Mouse (Mus musculus): ENCODE results near the gene Zkscan17.
"Not testable (repeated sequence)": the region's sequence is repeated elsewhere in the genome, so short reads cannot be mapped to it uniquely, and the experiment has no call there.

Gene Zkscan17

GRCm38 (mm10) chr11:59526472-59527080 is at the start of gene Zkscan17:
TSS of gene Zkscan17 (minus strand) at chr11:59526751.
- peak; percentile 83 for DNase-seq (ENCODE audit: low read depth, low spot score)

- DNase-seq (ENCODE audit: low read depth, low spot score): not testable (repeated sequence)
These were observed 49.6 kb upstream of the Zkscan17 start, which contains the start of gene Olfr222 for GRCm38 (mm10) chr11:59576135-59576534. TSS of gene Olfr222 (minus strand) at chr11:59576235.

GRCm38 (mm10) chr11:59575726-59576125 is 49.2 kb upstream of the Zkscan17 start:
- DNase-seq (ENCODE audit: low read depth, low spot score): no peak

DNA sequence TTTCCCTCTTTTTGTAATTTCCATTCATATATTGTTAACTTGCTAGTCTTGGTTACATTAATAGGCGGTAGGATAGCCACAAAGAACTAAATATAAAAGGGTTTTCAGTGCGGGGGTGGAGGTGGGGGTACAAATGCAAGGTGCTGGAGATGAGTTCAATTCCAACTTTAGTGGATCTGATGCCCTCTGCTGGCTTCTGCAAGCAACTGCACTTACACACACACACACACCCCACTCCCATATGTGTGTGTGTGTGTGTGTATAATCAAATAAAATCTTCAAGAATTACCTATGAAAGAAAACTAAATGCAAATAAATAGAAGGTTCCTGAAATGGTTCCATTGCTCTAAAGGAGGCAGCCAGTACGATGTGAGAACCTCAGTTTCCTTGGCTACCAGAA is 42.8 kb upstream of the Zkscan17 start:
- DNase-seq (ENCODE audit: low read depth, low spot score): no peak

DNA sequence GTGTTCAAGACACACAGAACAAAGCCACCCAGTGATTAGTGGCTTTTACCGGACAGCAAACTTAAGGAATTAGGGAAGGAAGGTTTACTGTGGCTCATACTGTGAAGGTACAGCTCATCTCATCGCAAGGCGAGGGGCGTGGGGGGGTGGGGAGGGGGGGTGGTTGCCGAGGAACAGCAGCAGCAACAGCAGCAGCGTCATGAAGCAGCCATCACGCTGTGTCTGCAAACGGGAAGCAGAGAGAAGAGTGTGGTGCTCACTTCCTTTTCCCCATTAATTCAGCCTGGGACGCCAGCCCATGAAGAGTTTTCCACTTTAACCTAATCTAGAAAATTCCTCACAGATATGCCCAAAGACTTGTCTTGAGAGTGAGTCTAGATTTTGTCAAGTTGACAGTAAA is 36.3 kb upstream of the Zkscan17 start:
- no peak for DNase-seq (ENCODE audit: low read depth, low spot score)

DNA sequence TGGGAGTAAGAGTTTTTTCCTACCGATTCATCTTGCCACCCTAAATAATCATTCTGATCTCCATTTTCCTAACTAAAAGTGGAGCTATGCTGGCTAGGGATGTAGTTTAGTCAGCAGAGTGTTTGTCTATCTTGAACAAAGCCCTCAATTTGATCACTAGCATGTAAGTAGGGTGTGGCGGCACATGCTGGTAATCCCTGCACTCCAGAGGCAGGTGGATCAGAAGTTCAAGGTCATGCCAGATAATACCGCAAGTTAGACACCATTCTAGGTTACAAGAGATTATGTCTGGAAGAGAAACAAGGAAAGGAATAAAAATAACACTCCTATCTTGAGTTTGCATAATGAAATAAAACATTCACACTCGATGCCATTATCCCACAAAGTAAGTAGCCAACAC is 35.8 kb upstream of the Zkscan17 start:
- DNase-seq (ENCODE audit: low read depth, low spot score): no peak

GRCm38 (mm10) chr11:59560906-59561305 is 34.4 kb upstream of the Zkscan17 start:
- no peak for DNase-seq (ENCODE audit: low read depth, low spot score)

- DNase-seq (ENCODE audit: low read depth, low spot score): no peak
These were observed 28.0 kb upstream of the Zkscan17 start for GRCm38 (mm10) chr11:59554535-59554934.

GRCm38 (mm10) chr11:59554127-59554526 is 27.6 kb upstream of the Zkscan17 start:
- DNase-seq (ENCODE audit: low read depth, low spot score): no peak

DNA sequence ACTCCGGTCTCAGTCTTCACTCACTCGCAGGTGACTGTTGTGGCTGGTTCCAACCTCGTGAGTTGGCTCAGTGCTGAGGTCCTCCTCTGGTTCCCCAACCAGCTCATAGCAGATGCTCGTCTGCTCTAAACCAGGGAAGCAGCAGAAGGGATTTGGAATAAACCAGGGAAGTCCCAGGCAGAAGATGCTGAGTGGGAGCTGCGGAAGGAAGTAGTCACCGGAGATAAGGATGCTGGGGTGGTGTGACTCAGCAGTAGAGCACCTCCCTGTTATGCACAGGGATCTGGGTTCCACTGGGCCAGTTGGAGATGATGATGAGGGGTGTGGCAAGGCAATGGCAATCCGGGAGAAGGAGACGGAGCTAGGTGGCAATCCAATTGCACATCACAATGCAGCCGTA is 17.5 kb upstream of the Zkscan17 start:
- no peak for DNase-seq (ENCODE audit: low read depth, low spot score)

DNA sequence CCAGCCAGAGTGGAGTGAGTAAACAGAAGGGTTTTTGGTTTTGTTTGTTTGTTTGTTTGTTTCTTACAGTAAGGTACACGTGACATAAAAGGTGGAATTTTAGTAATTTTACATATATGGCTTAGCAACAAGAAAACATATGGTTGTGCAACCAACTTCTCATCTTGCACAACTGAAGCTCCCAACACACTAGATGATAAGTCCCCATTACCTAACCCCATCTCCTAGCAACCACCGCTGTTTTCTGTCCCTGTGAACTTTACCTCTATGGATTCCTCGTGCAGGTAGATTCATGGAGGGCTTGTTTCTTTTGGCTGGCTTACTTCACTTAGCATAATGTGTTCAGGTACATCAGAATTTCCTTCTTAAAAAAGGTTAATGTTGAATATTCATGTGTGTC is 16.8 kb upstream of the Zkscan17 start:
- no peak for DNase-seq (ENCODE audit: low read depth, low spot score)

DNA sequence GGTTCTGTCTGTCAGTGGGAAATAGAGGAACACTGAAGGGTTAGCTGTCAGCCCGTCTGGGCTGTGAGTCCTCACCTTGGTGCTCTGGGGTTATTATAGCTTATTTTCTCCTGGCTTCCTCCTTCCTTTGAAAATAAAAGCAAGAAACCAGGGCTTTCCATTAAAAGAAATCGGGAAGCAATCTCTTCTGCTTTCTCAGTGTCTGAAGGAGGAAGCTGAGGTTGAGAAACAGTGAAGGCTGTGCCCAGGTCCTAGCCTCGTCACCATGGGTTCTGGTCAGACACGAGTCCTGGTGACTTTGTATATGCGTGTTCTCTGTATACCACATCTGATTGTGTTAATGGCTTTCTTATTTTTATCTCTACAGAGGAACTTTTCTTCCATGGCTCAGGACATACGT is 15.9 kb upstream of the Zkscan17 start:
- DNase-seq (ENCODE audit: low read depth, low spot score): no peak

- no peak for DNase-seq (ENCODE audit: low read depth, low spot score)
These were observed 14.8 kb upstream of the Zkscan17 start, which contains the start of gene Nlrp3 for GRCm38 (mm10) chr11:59541324-59541723. TSS of gene Nlrp3 (plus strand) at chr11:59541568.

DNA sequence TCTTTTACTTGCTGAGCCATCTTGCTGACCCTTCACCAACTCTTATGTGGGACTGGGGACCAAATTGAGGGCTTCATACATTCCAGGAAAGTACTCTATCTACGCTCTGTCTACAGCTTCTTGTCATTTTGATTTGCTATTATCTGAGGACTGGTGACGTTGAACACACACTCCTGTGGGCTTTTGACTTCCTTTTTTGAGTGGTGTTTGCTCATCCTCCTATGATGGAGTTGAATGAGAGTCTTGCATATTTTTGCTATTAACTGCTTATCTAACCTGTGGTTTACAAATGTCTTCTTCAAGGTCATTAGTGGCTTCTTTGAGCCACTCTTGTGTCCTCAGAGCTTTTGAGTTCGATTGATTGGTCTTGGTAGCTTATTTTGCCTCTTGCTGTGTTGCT is 13.6 kb upstream of the Zkscan17 start:
- DNase-seq (ENCODE audit: low read depth, low spot score): no peak

DNA sequence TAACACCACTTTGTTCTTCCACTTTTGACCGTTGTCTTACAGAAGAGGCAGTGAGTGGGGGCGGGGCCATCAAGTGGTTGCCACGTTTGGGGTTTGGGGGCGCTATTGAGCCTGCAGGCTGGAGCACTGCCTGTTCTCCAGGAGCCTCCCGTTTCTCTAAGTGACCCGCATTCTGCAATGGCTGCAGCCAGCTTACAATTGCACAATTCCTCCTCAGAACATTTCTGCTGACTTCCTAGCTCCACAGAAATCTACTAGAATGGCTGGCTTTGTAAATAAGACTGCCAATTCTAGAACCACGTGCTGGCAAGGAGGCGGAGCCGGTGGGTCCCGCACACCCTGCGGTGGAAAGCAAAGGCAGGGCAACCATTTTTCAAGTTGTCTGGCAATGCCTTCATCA is 11.8 kb upstream of the Zkscan17 start:
- peak; percentile 62 for DNase-seq (ENCODE audit: low read depth, low spot score)

DNA sequence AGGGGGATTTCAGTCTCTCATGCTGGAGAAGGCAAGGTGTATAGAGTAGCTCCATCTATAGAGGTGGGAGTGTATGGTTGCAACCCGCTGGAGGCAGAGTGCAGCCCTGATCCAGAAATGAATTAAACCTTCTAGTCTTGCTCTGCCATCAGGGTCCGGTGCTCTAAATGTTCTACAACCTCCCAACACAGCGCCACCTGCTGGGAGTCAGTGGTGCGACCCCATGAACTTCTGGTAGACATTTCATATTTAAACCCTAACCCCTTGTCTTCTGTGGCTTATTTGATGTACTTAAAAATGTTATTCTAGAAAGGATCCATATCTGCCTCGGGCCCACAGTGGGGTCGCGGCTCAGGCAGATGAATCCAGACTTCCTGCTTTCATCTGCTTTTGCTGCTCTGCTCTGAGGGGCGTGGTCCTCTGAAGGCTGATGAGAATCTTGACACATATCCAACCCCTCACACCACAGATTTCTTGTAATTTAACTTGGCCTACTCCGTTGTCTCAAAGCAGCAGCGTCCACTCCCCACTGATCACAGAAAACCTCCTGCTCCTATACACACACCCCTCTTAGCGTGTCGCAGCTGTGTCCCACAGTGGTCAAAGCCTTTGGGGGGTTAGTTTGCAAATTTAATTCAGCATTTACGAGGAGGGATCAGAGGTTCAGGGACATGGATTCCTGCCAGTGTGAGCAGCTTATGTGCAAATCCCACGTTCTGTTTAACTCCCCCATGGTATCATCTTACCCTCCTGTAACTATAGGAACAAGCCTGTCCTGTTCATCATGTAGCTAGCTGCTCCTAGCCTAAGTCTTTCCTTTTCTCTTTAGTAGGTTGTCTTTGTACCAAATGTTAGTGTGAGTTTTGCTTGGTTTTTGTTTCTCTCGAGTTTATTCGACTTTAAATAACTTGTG is 10.9 kb upstream of the Zkscan17 start:
- DNase-seq (ENCODE audit: low read depth, low spot score): peak; percentile 67

- no peak for DNase-seq (ENCODE audit: low read depth, low spot score)
These were observed 5.0 kb upstream of the Zkscan17 start for GRCm38 (mm10) chr11:59531562-59531961.

DNA sequence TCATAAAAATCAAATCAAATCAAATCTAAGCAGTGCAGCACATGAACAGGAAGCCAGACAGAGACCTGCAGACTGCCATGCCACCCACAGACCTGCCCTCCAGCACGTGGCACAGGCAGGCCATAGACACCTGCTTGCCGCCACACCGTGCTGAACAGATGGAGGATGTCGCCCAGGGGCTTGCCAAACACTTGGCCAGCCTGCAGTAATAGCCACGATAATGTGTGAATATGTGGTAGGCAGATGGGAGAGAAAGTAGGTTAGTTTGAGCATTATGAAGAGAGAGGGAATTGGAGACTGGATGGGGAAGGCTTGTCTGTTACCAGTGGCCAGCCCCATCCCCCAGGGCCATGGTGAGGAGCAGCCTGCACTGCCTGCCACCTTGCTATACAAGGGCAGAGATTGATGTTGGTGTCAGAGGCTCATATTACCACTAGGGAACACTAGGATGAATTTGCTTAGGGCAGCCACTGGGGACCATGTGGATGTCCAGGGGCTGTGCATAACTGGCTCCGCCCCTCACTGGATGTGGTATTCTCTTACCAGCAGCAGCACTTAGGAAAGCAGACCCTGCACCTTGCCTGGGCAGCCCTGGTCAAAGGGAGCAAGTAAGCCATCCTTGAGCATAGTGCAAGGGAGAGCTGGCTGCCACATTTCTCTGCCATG is 4.5 kb upstream of the Zkscan17 start:
- DNase-seq (ENCODE audit: low read depth, low spot score): no peak

- no peak for DNase-seq (ENCODE audit: low read depth, low spot score)
These were observed 3.7 kb upstream of the Zkscan17 start for GRCm38 (mm10) chr11:59530221-59530620.

- DNase-seq (ENCODE audit: low read depth, low spot score): peak; percentile 84
These were observed 1.3 kb downstream of the Zkscan17 start for GRCm38 (mm10) chr11:59525237-59525636.

DNA sequence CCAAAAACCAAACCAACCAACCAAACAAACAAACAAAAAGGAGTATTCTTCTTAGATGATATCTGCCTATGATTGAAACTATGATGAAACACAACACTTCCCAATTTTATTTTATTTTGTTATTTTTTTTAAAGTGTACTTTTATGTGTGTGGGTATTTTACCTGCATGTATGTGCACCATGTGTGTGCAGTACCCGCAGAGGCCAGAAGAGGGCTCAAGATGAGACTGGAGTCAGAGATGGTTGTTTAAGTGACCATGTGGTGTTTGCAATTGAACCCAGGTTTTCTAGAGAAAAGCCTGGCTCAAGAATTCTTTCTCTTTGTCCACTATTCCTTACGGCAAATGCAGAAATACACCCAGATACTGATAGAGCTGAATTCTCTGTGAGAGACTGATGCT is 2.4 kb downstream of the Zkscan17 start:
- no peak for DNase-seq (ENCODE audit: low read depth, low spot score)

- no peak for DNase-seq (ENCODE audit: low read depth, low spot score)
These were observed 6.6 kb downstream of the Zkscan17 start for GRCm38 (mm10) chr11:59519741-59520495.
